ENCODE assay signal across 8 mouse cellular contexts in genomic region chr16:13256667-13257527, GRCm38 (mm10). TPM values are rescaled to one million over a fixed set of nuclear protein-coding genes. Genes with fewer than 3 reads are reported as not detected.
DNase-seq lines count a peak whose midpoint lies in the region; ATAC-seq lines count a peak whose summit lies in the region.

No protein-coding gene starts in this region.

- H3K36me3 ChIP-seq in heart, embryonic 10.5 days: 0 out of 2 replicates have a peak, but pooled peaks cover 2% of the 10 kb centered on the region
- no peaks in the 10 kb centered on the region for H3K36me3 ChIP-seq in kidney, embryonic 16.5 days (ENCODE audit: insufficient read depth, low read length)
- no peaks in the 10 kb centered on the region for H3K36me3 ChIP-seq in midbrain, embryonic 10.5 days
- H3K36me3 ChIP-seq in stomach, embryonic 14.5 days (ENCODE audit: control insufficient read depth, insufficient read depth, low read length): no peaks in the 10 kb centered on the region

- H3K9me3 ChIP-seq in heart, embryonic 10.5 days: no peaks in the 10 kb centered on the region
- H3K9me3 ChIP-seq in kidney, embryonic 16.5 days (ENCODE audit: low read length): no peaks in the 10 kb centered on the region
- H3K9me3 ChIP-seq in midbrain, embryonic 10.5 days (replicated peaks): no peaks in the 10 kb centered on the region
- H3K9me3 ChIP-seq in stomach, embryonic 14.5 days (ENCODE audit: control insufficient read depth, low read depth, low read length): no peaks in the 10 kb centered on the region

- H3K4me3 ChIP-seq in heart, embryonic 10.5 days: peak overlapping the region; percentile 95
- peak overlapping the region; percentile 75 for H3K4me3 ChIP-seq in kidney, embryonic 16.5 days (ENCODE audit: low read length)
- H3K4me3 ChIP-seq in midbrain, embryonic 10.5 days: peak overlapping the region; percentile 94
- H3K4me3 ChIP-seq in stomach, embryonic 14.5 days (ENCODE audit: low read depth, low read length): peak overlapping the region; percentile 89

- ATAC-seq in kidney, embryonic 16.5 days (ENCODE audit: low FRiP score, low TSS enrichment): peak; percentile 83
- peak; percentile 66 for ATAC-seq in stomach, embryonic 14.5 days (ENCODE audit: insufficient number of reproducible peaks, insufficient read depth, low FRiP score, low read depth)

- peak; percentile 7 to 30 for DNase-seq in cerebellum, adult 18-20 months
- no peak for DNase-seq in cerebellum, postnatal 25 days
- peak; percentile 41 for DNase-seq in urinary bladder, postnatal 25 days (ENCODE audit: low spot score)
- no peak for DNase-seq in urinary bladder, adult 2 months (ENCODE audit: low spot score)
- peak; percentile 77 for DNase-seq in heart, embryonic 10.5 days (ENCODE audit: low spot score)
- no peak for DNase-seq in midbrain, embryonic 10.5 days (ENCODE audit: low spot score)

- no peaks in the 10 kb centered on the region for H3K27me3 ChIP-seq in heart, embryonic 10.5 days (ENCODE audit: insufficient read depth, poor library complexity, severe bottlenecking)
- no peaks in the 10 kb centered on the region for H3K27me3 ChIP-seq in kidney, embryonic 16.5 days (ENCODE audit: insufficient read depth, low read length)
- no peaks in the 10 kb centered on the region for H3K27me3 ChIP-seq in midbrain, embryonic 10.5 days (ENCODE audit: low read depth, poor library complexity, severe bottlenecking)
- H3K27me3 ChIP-seq in stomach, embryonic 14.5 days (ENCODE audit: control insufficient read depth, insufficient read depth, low read length): no peaks in the 10 kb centered on the region

- H3K9ac ChIP-seq in kidney, embryonic 16.5 days (replicated peaks; ENCODE audit: low read length): peak overlapping the region; percentile 95
- peak overlapping the region; percentile 90 for H3K9ac ChIP-seq in stomach, embryonic 14.5 days (replicated peaks; ENCODE audit: low read depth, low read length)

- 4% methylated on average over 61 of the region's 64 CpGs for WGBS in heart, embryonic 10.5 days
- WGBS in kidney, embryonic 16.5 days: 4% methylated on average over 63 of the region's 64 CpGs
- 7% methylated on average over 64 of the region's 64 CpGs for WGBS in midbrain, embryonic 10.5 days
- WGBS in stomach, embryonic 14.5 days: 4% methylated on average over 58 of the region's 64 CpGs

- H3K4me1 ChIP-seq in heart, embryonic 10.5 days: peaks cover 19% of the 10 kb centered on the region
- peaks cover 15% of the 10 kb centered on the region for H3K4me1 ChIP-seq in kidney, embryonic 16.5 days (ENCODE audit: insufficient read depth, low read length)
- peaks cover 21% of the 10 kb centered on the region for H3K4me1 ChIP-seq in midbrain, embryonic 10.5 days
- H3K4me1 ChIP-seq in stomach, embryonic 14.5 days (ENCODE audit: control insufficient read depth, insufficient read depth, low read length): peaks cover 17% of the 10 kb centered on the region; the same call in 1 of the 2 replicates

- peak overlapping the region; percentile 99 for H3K27ac ChIP-seq in heart, embryonic 10.5 days
- peak overlapping the region; percentile 92 for H3K27ac ChIP-seq in kidney, embryonic 16.5 days (ENCODE audit: low read length)
- H3K27ac ChIP-seq in midbrain, embryonic 10.5 days (replicated peaks): peak overlapping the region; percentile 94
- peak overlapping the region; percentile 84 for H3K27ac ChIP-seq in stomach, embryonic 14.5 days (ENCODE audit: low read length)

- H3K4me2 ChIP-seq in kidney, embryonic 16.5 days (replicated peaks; ENCODE audit: low read depth, low read length): peak overlapping the region; percentile 85
- peak overlapping the region; percentile 66 for H3K4me2 ChIP-seq in stomach, embryonic 14.5 days (replicated peaks; ENCODE audit: low read depth, low read length)

RNA-seq across cellular contexts. Expression of gene Mrtfb, which starts 0.6 kb away (rescaled TPM):
- 8.1 and 14.2 TPM in 2 replicates for polyA plus RNA-seq in urinary bladder, adult 2 months (2012; rRNA removed)
- 13.7 and 20.4 TPM in 2 replicates for polyA plus RNA-seq in heart, embryonic 10.5 days (2016; fragmentation: Nextera tagmentation; extraction: Ambion mirVana)
- 18.8 and 23.1 TPM in 2 replicates for polyA plus RNA-seq in kidney, embryonic 16.5 days (2015; fragmentation: Nextera tagmentation; extraction: Ambion mirVana)
- 14.9 and 17.2 TPM in 2 replicates for polyA plus RNA-seq in midbrain, embryonic 10.5 days (2016; fragmentation: Nextera tagmentation; extraction: Ambion mirVana)
- 33.3 and 33.4 TPM in 2 replicates for polyA plus RNA-seq in stomach, embryonic 14.5 days (2014; fragmentation: Nextera tagmentation; extraction: Ambion mirVana)

Comparison
In these comparisons a context has a peak if more than half of its experiments do, and no peak if none do; other contexts are left out.
1. DNase-seq: peak in cerebellum, adult 18-20 months (2 of 2), urinary bladder, postnatal 25 days (single experiment) and heart, embryonic 10.5 days (single experiment); none in cerebellum, postnatal 25 days (0 of 2), urinary bladder, adult 2 months (single experiment) and midbrain, embryonic 10.5 days (single experiment).
2. Peak in every context shown above with its lines, with median percentiles within 50 percentile points of each other: H3K27ac ChIP-seq and H3K4me3 ChIP-seq.